Mouse (Mus musculus) thymus, adult 18-20 months (tissue): ENCODE data around the gene A2m.

ENCODE experiments used
- DNase-seq, 2 experiments: peaks; one replicate each; pipeline ENCODE4 v3.0.0; 2022; ENCODE audit warnings: mixed read lengths in 2 of 2

The A2m gene

GRCm38 (mm10) chr6:121635076-121635475 is at the start of gene A2m:
Gene A2m (plus strand): TSS chr6:121635376.
- no peak for DNase-seq

DNA sequence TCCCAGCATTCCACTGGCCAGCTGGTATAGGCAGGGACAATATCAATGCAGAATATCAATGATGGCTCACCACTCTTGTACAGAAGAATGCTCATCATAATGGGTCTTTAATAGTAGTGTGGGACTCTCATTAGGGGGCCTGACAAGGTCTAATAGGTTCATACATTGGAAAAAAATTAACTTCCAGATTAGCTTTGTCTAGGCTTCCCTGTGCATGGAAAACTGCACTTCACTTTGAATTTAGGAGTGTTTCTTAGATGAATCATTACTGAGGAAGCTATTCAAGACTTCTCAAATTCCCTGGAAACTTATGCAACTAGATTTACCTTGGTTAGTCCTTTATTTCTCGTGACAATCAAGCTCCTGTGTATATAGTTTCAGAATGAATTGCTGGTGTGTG is 45.0 kb upstream of the A2m start:
- no peak for DNase-seq

DNA sequence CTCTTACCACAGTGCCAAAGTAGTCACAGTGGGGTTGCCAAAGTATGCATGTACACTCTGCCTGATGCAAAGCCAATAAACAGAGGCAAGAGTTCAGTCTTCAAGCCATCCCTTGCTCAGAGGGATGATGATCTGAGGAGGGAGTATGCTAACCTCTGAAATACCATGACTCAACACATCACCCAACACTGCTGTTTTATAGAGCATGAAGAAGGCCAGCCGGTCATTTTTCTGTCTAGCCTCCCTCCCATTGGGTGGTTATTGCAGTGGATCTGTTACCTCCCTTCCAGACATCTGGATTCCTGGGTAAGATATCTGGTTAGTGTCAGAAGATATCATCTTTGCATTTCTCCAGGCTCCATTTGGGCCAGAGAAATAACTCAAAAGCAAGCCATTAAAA is 34.2 kb upstream of the A2m start:
- DNase-seq: no peak

GRCm38 (mm10) chr6:121607861-121608260 is 27.3 kb upstream of the A2m start:
- DNase-seq: no peak

DNA sequence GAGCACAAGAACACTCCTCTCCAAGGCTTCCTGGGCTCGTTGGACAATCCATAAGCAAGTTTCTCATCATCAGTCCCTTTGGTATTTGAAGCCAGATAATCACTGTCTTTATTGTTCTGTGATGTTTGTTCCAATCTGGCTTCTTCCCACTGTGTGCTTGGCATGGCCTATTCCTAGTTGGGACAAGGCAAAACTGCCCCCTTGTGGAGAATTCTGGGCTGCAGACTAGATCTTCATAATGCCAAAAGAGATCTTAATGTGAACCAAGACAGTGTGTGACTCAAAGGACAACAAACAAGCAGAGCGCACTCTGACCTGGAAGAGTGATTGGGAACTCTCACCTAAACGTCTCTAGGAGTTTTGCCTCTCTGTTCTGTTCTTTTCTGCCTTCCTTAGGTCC is 23.4 kb upstream of the A2m start:
- no peak for DNase-seq

GRCm38 (mm10) chr6:121617476-121617875 is 17.7 kb upstream of the A2m start:
- DNase-seq: no peak

DNA sequence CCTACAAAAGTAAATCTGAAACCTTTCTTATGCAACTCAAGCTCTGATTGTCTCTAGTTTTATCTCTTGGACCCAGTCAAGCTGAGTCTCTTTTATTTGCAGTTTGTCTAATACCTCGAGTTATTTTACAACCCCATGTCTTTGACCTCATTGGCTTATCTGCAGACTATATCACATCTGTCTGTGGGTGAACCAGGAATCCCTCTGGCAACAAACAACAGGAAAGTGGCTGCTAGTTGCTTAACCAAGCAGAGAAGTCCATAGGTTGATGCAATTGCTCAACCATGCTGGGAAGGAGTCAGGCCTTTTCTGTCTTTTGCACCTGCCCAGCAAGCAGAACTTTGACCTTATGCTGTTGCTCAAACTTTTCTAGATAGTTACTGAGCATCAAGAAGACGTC is 12.7 kb upstream of the A2m start:
- DNase-seq: no peak

DNA sequence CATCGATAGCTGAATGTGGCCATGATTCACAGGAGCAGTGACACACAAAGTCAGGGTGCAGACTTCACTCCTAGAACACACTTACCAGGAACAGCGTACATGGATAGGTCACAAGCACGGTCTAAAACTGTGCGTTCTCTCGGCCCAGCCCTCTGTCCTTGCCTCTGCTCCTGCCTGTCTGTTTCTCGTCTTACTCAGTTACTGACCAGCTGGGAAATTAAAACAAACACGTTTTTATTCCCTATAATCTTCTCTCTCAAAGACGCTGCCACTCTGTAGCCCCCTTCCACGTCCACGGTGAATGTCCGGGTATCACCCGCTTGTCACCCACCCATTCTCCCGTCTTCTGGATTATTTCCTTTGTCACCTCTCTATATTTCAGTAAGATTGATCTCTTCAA is 656 bp upstream of the A2m start:
- no peak for DNase-seq

DNA sequence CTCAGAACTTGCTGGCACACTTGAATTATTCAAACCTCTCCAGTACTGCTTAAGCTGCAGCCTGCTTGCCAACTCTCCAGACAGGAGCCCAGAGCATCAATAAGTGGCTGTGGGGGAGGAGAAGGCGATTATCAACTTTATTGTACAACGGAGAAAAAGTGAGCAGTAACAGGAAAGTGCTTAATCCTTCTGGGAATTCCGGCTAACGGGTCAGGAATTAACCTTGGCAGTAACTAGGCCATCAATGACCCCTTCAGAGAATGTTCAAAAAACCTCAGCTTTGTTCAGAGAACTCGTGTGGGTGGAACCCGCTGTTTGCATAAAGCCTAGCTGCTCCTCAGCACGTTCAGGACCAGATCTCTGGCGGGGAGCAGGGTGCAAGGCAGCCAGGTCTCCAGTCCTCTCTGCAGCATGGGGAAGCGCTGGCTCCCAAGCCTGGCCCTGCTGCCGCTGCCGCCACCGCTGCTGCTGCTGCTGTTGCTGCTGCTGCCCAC is 749 bp downstream of the A2m start:
- DNase-seq: no peak

DNA sequence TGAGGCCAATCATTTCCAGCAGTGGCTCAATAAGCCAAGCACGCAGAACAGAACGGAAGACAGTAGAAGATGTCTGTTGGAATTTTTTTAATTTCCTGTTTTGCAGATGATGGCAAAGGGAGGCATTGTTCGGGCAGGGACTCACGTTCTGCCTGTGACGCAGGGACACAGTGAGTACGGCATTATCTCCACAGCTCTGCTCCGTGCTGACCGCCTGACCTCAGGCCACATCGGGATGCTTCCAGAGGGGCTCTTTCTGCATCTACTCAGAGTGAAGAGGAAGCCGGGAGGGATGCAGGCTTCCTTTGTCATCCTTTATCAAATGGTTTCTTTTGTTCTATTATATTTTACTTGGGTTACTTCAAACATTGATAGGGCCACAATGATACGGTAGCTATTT is 13.3 kb downstream of the A2m start:
- DNase-seq: no peak
